Mouse (Mus musculus): ENCODE results near the gene Cutc. TPM values are rescaled to one million over a fixed set of nuclear protein-coding genes. Genes with fewer than 3 reads are reported as not detected.

The Cutc gene
- polyA plus RNA-seq, 2 experiments: 6.7 to 9.7 TPM

DNA sequence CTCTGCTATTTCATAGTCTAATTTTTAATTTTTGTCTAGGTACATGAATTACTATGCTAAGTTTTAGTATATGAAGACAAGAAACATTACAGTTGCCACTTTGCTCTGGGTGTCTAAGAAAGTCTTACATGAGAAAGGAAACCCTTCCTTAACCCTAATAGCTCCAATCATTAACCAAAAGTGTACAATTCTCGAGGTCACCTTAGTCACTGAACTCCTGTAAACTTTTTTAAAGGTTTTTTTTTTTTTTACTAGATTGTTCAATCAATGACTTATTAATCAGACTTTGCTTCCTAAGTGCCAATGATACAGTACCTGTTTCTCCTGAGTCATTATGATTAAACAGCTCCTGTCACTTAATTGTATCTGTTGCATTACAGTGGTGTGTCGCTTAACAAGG is 24.5 kb downstream of the Cutc start:
- ATAC-seq (ENCODE audit: insufficient read depth) (no peak), DNase-seq (ENCODE audit: low read depth in 3 of 3, low spot score in 3 of 3) (no peak)
- Histone ChIP-seq H3K4me3 (ENCODE audit: insufficient read depth in 1 of 2, low read depth in 2 of 2, low read length in 2 of 2) (no peak overlapping the region), H3K4me2 (ENCODE audit: low read depth) (no peak overlapping the region), H3K9ac (replicated peaks) (no peak overlapping the region), H3K9me3 (ENCODE audit: control insufficient read depth, low read length) (no peaks in the 10 kb centered on the region), H3K27me3 (ENCODE audit: control insufficient read depth, insufficient read depth, low read length) (no peaks in the 10 kb centered on the region), H3K27ac (no peak overlapping the region), H3K4me1 (replicated peaks; ENCODE audit: control insufficient read depth in 2 of 2, insufficient read depth in 2 of 2, low read length in 1 of 2) (peaks cover 0 to 12% of the 10 kb centered on the region in 2 experiments; a peak in 2 of 4 replicates), H3K36me3 (replicated peaks; ENCODE audit: control insufficient read depth, insufficient read depth, low read depth) (no peaks in the 10 kb centered on the region)
- 51% methylated on average over 2 of the region's 2 CpGs for WGBS (ENCODE audit: insufficient replicate concordance)
- TF ChIP-seq CTCF (IDR thresholded peaks at IDR 0.05; ENCODE audit: low read depth) (no peak), EP300 (IDR thresholded peaks at IDR 0.05; ENCODE audit: low read depth) (no peak)

DNA sequence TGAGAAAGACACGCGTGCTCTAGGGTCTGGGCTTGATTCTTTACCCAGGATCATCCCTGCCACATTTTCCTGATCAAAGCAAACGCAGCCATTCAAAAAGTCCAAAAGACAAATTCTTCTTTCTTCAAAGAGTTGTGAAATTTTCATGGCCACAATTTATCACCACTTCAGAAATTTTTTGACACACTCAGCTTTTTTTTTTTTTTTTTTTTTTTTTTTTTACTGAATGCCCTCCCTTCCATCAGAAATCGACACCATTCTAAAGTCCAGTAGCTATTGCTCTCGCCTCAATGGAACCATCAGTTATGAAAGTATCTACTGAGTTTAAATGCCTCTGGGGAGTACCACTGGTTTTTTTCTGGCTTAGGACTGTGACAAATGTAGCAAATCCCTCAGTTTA is 27.6 kb downstream of the Cutc start:
- H3K9ac ChIP-seq (replicated peaks): no peak overlapping the region
- ATAC-seq (ENCODE audit: insufficient read depth) (no peak), DNase-seq (ENCODE audit: low read depth in 3 of 3, low spot score in 3 of 3) (no peak)
- H3K4me1 ChIP-seq (replicated peaks; ENCODE audit: control insufficient read depth in 2 of 2, insufficient read depth in 2 of 2, low read length in 1 of 2): peaks cover 0 to 8% of the 10 kb centered on the region in 2 experiments; a peak in 2 of 4 replicates
- no peaks in the 10 kb centered on the region for H3K9me3 ChIP-seq (ENCODE audit: control insufficient read depth, low read length)
- H3K27me3 ChIP-seq (ENCODE audit: control insufficient read depth, insufficient read depth, low read length): no peaks in the 10 kb centered on the region
- no peak overlapping the region for H3K4me2 ChIP-seq (ENCODE audit: low read depth)
- no peak overlapping the region for H3K27ac ChIP-seq
- no peaks in the 10 kb centered on the region for H3K36me3 ChIP-seq (replicated peaks; ENCODE audit: control insufficient read depth, insufficient read depth, low read depth)
- 38% methylated on average over 5 of the region's 5 CpGs for WGBS (ENCODE audit: insufficient replicate concordance)
- H3K4me3 ChIP-seq (ENCODE audit: insufficient read depth in 1 of 2, low read depth in 2 of 2, low read length in 2 of 2): no peak overlapping the region
- TF ChIP-seq EP300 (IDR thresholded peaks at IDR 0.05; ENCODE audit: low read depth) (no peak), CTCF (IDR thresholded peaks at IDR 0.05; ENCODE audit: low read depth) (no peak)

DNA sequence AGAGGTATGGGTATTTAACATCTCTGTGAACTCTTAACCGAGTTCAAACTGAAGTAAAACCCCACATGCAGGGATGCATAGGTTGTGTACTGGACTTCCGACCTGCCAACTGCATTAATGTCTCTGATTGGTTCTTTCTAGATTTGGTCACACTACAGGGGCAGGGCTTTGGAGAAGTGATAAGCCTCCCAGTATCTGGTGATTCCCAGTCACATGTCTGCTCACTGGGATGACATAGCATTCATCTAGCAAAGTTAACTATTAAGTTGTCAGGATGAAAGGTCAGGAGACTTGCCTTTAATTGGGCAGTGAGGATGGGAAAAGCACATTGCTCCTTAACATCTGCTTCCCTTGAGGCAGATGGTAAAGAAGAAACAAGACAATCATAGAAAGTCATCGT is 29.2 kb downstream of the Cutc start, which contains the start of gene Abcc2:
Gene Abcc2, plus strand, starts transcription at position 213 of the 400 bp plus-strand sequence.
- H3K27ac ChIP-seq: no peak within 1 kb of the TSS
- ATAC-seq (ENCODE audit: insufficient read depth) (peak; percentile 74), DNase-seq (ENCODE audit: low read depth in 3 of 3, low spot score in 3 of 3) (peak in 1 of 3 experiments; percentile 26)

DNA sequence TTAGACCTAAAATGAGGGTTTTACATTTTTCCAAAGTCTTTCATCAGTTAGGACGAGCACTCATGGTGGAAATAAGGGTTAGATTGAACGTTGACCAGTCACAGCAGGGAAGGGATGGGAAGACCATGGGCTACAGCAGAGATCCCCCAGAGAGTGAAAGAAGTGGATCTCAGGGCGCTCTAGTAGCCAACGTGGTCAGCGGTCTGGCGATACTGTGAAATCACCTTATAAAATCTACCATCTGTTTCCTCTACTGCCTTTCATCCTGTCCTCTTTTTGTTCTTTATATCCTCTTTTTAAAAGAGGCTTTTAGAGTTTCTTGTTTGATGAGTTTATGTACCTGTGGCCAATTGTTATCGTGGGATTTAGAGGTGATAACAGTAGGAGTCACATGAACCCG is 32.0 kb downstream of the Cutc start:
- no peak overlapping the region for H3K27ac ChIP-seq

More for the DNA sequence above, 29.2 kb downstream of the Cutc start, which contains the start of gene Abcc2:
- Histone ChIP-seq H3K4me1 (replicated peaks; ENCODE audit: control insufficient read depth in 2 of 2, insufficient read depth in 2 of 2, low read length in 1 of 2) (peaks cover 0 to 2% of the 10 kb centered on the region in 2 experiments; a peak in 1 of 4 replicates), H3K27me3 (ENCODE audit: control insufficient read depth, insufficient read depth, low read length) (no peaks in the 10 kb centered on the region), H3K9ac (replicated peaks) (peak within 1 kb of the TSS; percentile 27; the same call in 1 of the 2 replicates), H3K4me3 (ENCODE audit: insufficient read depth in 1 of 2, low read depth in 2 of 2, low read length in 2 of 2) (peak within 1 kb of the TSS; percentile 27 to 39), H3K9me3 (ENCODE audit: control insufficient read depth, low read length) (no peaks in the 10 kb centered on the region), H3K36me3 (replicated peaks; ENCODE audit: control insufficient read depth, insufficient read depth, low read depth) (no peaks in the 10 kb centered on the region), H3K4me2 (ENCODE audit: low read depth) (peak within 1 kb of the TSS; percentile 22)
- no peak for TF ChIP-seq CTCF (IDR thresholded peaks at IDR 0.05; ENCODE audit: low read depth)
- TF ChIP-seq EP300 (IDR thresholded peaks at IDR 0.05; ENCODE audit: low read depth): no peak
- 50% methylated on average over 3 of the region's 3 CpGs for WGBS (ENCODE audit: insufficient replicate concordance)

DNA sequence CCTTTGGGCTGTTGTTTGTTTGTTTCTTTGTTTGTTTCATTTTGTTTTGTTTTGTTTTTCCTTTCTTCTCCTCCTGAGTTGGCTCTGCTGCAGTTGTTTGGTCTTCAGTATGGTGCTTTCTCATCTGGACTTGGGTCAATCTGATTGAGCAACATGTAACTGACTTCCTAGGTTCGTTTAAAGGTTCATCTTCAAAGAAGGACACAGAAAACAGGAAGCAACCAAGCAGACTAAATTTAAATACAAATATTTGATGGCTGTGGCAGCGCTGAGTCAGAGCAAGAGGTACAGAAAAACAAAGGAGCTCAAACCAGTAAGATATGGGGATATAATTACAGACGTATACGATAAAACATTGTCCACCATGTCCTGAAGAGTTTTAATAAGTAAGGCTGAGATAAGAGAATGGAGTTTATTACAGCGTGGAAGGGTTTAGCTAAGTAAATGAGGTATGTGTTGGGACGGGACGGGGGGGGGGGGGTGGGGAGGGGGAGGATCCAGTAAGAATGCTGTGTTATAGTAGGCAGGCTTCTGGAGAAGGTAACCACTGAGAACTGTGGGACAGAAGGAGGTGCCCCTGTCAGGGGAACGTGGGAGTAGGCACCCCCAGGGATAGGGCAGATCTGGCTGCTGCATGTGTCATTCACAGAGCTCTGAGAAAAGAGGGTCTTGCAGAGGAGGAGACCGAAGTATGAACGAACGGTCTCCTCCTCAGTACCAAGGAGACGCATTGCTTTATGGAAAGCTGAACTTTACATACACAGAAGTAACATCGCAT is 33.6 kb downstream of the Cutc start:
- Histone ChIP-seq H3K9ac (replicated peaks) (no peak overlapping the region), H3K4me2 (ENCODE audit: low read depth) (peak overlapping the region; percentile 31), H3K4me3 (ENCODE audit: insufficient read depth in 1 of 2, low read depth in 2 of 2, low read length in 2 of 2) (no peak overlapping the region), H3K36me3 (replicated peaks; ENCODE audit: control insufficient read depth, insufficient read depth, low read depth) (no peaks in the 10 kb centered on the region), H3K4me1 (replicated peaks; ENCODE audit: control insufficient read depth in 2 of 2, insufficient read depth in 2 of 2, low read length in 1 of 2) (no peaks in the 10 kb centered on the region; a peak in 1 of 4 replicates), H3K27me3 (ENCODE audit: control insufficient read depth, insufficient read depth, low read length) (no peaks in the 10 kb centered on the region), H3K9me3 (ENCODE audit: control insufficient read depth, low read length) (no peaks in the 10 kb centered on the region), H3K27ac (no peak overlapping the region)
- TF ChIP-seq CTCF (IDR thresholded peaks at IDR 0.05; ENCODE audit: low read depth) (no peak), EP300 (IDR thresholded peaks at IDR 0.05; ENCODE audit: low read depth) (no peak)
- no peak for DNase-seq (ENCODE audit: low read depth in 3 of 3, low spot score in 3 of 3)
- no peak for ATAC-seq (ENCODE audit: insufficient read depth)
- WGBS (ENCODE audit: insufficient replicate concordance): 46% methylated on average over 13 of the region's 13 CpGs

More for the DNA sequence above, 32.0 kb downstream of the Cutc start:
- Histone ChIP-seq H3K4me2 (ENCODE audit: low read depth) (peak overlapping the region; percentile 47), H3K27me3 (ENCODE audit: control insufficient read depth, insufficient read depth, low read length) (no peaks in the 10 kb centered on the region), H3K4me3 (ENCODE audit: insufficient read depth in 1 of 2, low read depth in 2 of 2, low read length in 2 of 2) (peak overlapping the region; percentile 10 to 32; a peak in 1 of 4 replicates), H3K4me1 (replicated peaks; ENCODE audit: control insufficient read depth in 2 of 2, insufficient read depth in 2 of 2, low read length in 1 of 2) (no peaks in the 10 kb centered on the region; a peak in 1 of 4 replicates), H3K36me3 (replicated peaks; ENCODE audit: control insufficient read depth, insufficient read depth, low read depth) (no peaks in the 10 kb centered on the region), H3K9me3 (ENCODE audit: control insufficient read depth, low read length) (no peaks in the 10 kb centered on the region), H3K9ac (replicated peaks) (no peak overlapping the region; the same call in 1 of the 2 replicates)
- TF ChIP-seq CTCF (IDR thresholded peaks at IDR 0.05; ENCODE audit: low read depth): no peak
- TF ChIP-seq EP300 (IDR thresholded peaks at IDR 0.05; ENCODE audit: low read depth): no peak
- ATAC-seq (ENCODE audit: insufficient read depth): no peak
- WGBS (ENCODE audit: insufficient replicate concordance): 31% methylated on average over 8 of the region's 8 CpGs
- DNase-seq (ENCODE audit: low read depth in 3 of 3, low spot score in 3 of 3): no peak
